8 mouse cellular contexts compared by ENCODE assay signal in genomic region chr9:43115431-43116133, GRCm38 (mm10). TPM values are rescaled to one million over a fixed set of nuclear protein-coding genes. Genes with fewer than 3 reads are reported as not detected.
DNase-seq lines count a peak whose midpoint lies in the region; ATAC-seq and TF ChIP-seq lines count a peak whose summit lies in the region.

No protein-coding gene starts in this region.

- peaks cover 14% of the 10 kb centered on the region for H3K36me3 ChIP-seq in heart, embryonic 12.5 days
- peaks cover 17% of the 10 kb centered on the region for H3K36me3 ChIP-seq in embryonic facial prominence, embryonic 12.5 days
- H3K36me3 ChIP-seq in kidney, adult 2 months (ENCODE audit: control insufficient read depth, insufficient read depth, low read length): no peaks in the 10 kb centered on the region
- peaks cover 5% of the 10 kb centered on the region for H3K36me3 ChIP-seq in midbrain, embryonic 15.5 days (replicated peaks)

- H3K9ac ChIP-seq in heart, embryonic 12.5 days: peak overlapping the region; percentile 85
- H3K9ac ChIP-seq in embryonic facial prominence, embryonic 12.5 days: peak overlapping the region; percentile 75
- H3K9ac ChIP-seq in midbrain, embryonic 15.5 days: peak overlapping the region; percentile 75

- peak overlapping the region; percentile 95 for H3K4me3 ChIP-seq in heart, embryonic 12.5 days
- peak overlapping the region; percentile 88 for H3K4me3 ChIP-seq in embryonic facial prominence, embryonic 12.5 days
- H3K4me3 ChIP-seq in kidney, adult 2 months (ENCODE audit: insufficient read depth, low read depth, low read length): peak overlapping the region; percentile 51
- H3K4me3 ChIP-seq in midbrain, embryonic 15.5 days: peak overlapping the region; percentile 62

- peak overlapping the region; percentile 75 for H3K4me2 ChIP-seq in heart, embryonic 12.5 days
- H3K4me2 ChIP-seq in embryonic facial prominence, embryonic 12.5 days (replicated peaks): peak overlapping the region; percentile 80
- H3K4me2 ChIP-seq in midbrain, embryonic 15.5 days: peak overlapping the region; percentile 66

- peaks cover 8% of the 10 kb centered on the region; the same call in 1 of the 2 replicates for H3K4me1 ChIP-seq in heart, embryonic 12.5 days (replicated peaks)
- H3K4me1 ChIP-seq in embryonic facial prominence, embryonic 12.5 days: peaks cover 6% of the 10 kb centered on the region; the same call in 1 of the 2 replicates
- H3K4me1 ChIP-seq in kidney, adult 2 months (ENCODE audit: control insufficient read depth, insufficient read depth, low read length): peaks cover 5% of the 10 kb centered on the region; the same call in 1 of the 2 replicates
- peaks cover 18% of the 10 kb centered on the region for H3K4me1 ChIP-seq in midbrain, embryonic 15.5 days

- WGBS in heart, embryonic 12.5 days: 20% methylated on average over 12 of the region's 12 CpGs
- 22% methylated on average over 12 of the region's 12 CpGs for WGBS in embryonic facial prominence, embryonic 12.5 days
- 16% methylated on average over 12 of the region's 12 CpGs for WGBS in kidney, adult 2 months
- 9% methylated on average over 12 of the region's 12 CpGs for WGBS in midbrain, embryonic 15.5 days

- no peaks in the 10 kb centered on the region for H3K9me3 ChIP-seq in heart, embryonic 12.5 days (replicated peaks)
- H3K9me3 ChIP-seq in embryonic facial prominence, embryonic 12.5 days: no peaks in the 10 kb centered on the region
- H3K9me3 ChIP-seq in midbrain, embryonic 15.5 days: no peaks in the 10 kb centered on the region

- no peak for TF ChIP-seq POLR2A in kidney, adult 2 months (IDR thresholded peaks at IDR 0.05; ENCODE audit: low read depth, low read length)

- intact Hi-C loops in heart, postnatal 10 days (cut with DNase I): no loop called here
- intact Hi-C loops in left cerebral cortex, postnatal 4 days (cut with DNase I): no loop called here

- TF ChIP-seq CTCF in kidney, adult 2 months (conservative IDR thresholded peaks at IDR 0.05; ENCODE audit: insufficient read depth, insufficient read length, low read depth, low read length): no peak

- no peak for DNase-seq in heart, postnatal 10 days
- peak; percentile 92 for DNase-seq in kidney, adult 2 months
- DNase-seq in cerebellum, postnatal 4 days (ENCODE audit: low spot score in 2 of 2): no peak
- DNase-seq in left cerebral cortex, postnatal 4 days: no peak

- 0 out of 2 replicates have a peak, but pooled peaks have one; percentile 26 for ATAC-seq in heart, embryonic 12.5 days (ENCODE audit: insufficient number of reproducible peaks, low FRiP score)
- no peak for ATAC-seq in embryonic facial prominence, embryonic 12.5 days (ENCODE audit: insufficient number of reproducible peaks, insufficient read depth, low FRiP score, low TSS enrichment)
- no peak for ATAC-seq in midbrain, embryonic 15.5 days (replicated peaks)
- no peak for ATAC-seq in monocyte, adult 5-6 weeks (replicated peaks; ENCODE audit: insufficient number of reproducible peaks, low FRiP score, low TSS enrichment, poor library complexity, severe bottlenecking)

- no peaks in the 10 kb centered on the region for H3K27me3 ChIP-seq in heart, embryonic 12.5 days (replicated peaks)
- H3K27me3 ChIP-seq in embryonic facial prominence, embryonic 12.5 days: no peaks in the 10 kb centered on the region
- H3K27me3 ChIP-seq in kidney, adult 2 months (replicated peaks; ENCODE audit: control insufficient read depth, insufficient read depth, low read length): no peaks in the 10 kb centered on the region
- H3K27me3 ChIP-seq in midbrain, embryonic 15.5 days (replicated peaks): no peaks in the 10 kb centered on the region

- peak overlapping the region; percentile 62 for H3K27ac ChIP-seq in heart, embryonic 12.5 days (ENCODE audit: poor library complexity, severe bottlenecking)
- H3K27ac ChIP-seq in embryonic facial prominence, embryonic 12.5 days: no peak overlapping the region
- H3K27ac ChIP-seq in kidney, adult 2 months (ENCODE audit: insufficient read depth, low read depth, low read length): peak overlapping the region; percentile 65
- peak overlapping the region; percentile 65 for H3K27ac ChIP-seq in midbrain, embryonic 15.5 days

RNA-seq across cellular contexts. Expression of gene Tmem136, which starts 0.8 kb away (rescaled TPM):
- polyA plus RNA-seq in heart, embryonic 12.5 days (2016; fragmentation: Nextera tagmentation; extraction: Ambion mirVana): 15.2 and 18.6 TPM in 2 replicates
- total RNA-seq in heart, postnatal 10 days (2021): 1 to 10 TPM; 7.4 to 9.1 TPM
- 10.0 and 11.2 TPM in 2 replicates for polyA plus RNA-seq in embryonic facial prominence, embryonic 12.5 days (2016; fragmentation: Nextera tagmentation; extraction: Ambion mirVana)
- polyA plus RNA-seq in kidney, adult 2 months (2012; rRNA removed): 12.4 and 13.2 TPM in 2 replicates
- polyA plus RNA-seq in midbrain, embryonic 15.5 days (2015; fragmentation: Nextera tagmentation; extraction: Ambion mirVana): 10.5 and 13.0 TPM in 2 replicates
- 0.29 TPM in 1 of 3 replicates, not detected in the others for total RNA-seq in monocyte, adult 5-6 weeks (2017)
- 10 to 100 TPM; 17.2 to 18.4 TPM for total RNA-seq in left cerebral cortex, postnatal 4 days (2021)

RNA-seq across cellular contexts. Expression of gene Arhgef12, which starts 8.5 kb away (rescaled TPM):
- polyA plus RNA-seq in heart, embryonic 12.5 days (2016; fragmentation: Nextera tagmentation; extraction: Ambion mirVana): 13.3 and 13.9 TPM in 2 replicates
- total RNA-seq in heart, postnatal 10 days (2021): 100 to 1,000 TPM; 167 to 181 TPM
- polyA plus RNA-seq in embryonic facial prominence, embryonic 12.5 days (2016; fragmentation: Nextera tagmentation; extraction: Ambion mirVana): 17.0 and 19.7 TPM in 2 replicates
- 47.6 and 48.0 TPM in 2 replicates for polyA plus RNA-seq in kidney, adult 2 months (2012; rRNA removed)
- 24.8 and 29.1 TPM in 2 replicates for polyA plus RNA-seq in midbrain, embryonic 15.5 days (2015; fragmentation: Nextera tagmentation; extraction: Ambion mirVana)
- 3.0 to 8.3 TPM (median 3.7 TPM) in 3 replicates for total RNA-seq in monocyte, adult 5-6 weeks (2017)
- 100 to 1,000 TPM; 185 to 199 TPM for total RNA-seq in left cerebral cortex, postnatal 4 days (2021)
